Mouse (Mus musculus) layer of hippocampus, adult 11-12 months (tissue): ENCODE measurements at regions not wholly inside any gene's neighbourhood (a gene's known extent, or its start where the extent isn't known, plus 50 kb on each side); places are given as distances from the start of the nearest gene placed in this dataset.
"Not testable (repeated sequence)": the region's sequence is repeated elsewhere in the genome, so short reads cannot be mapped to it uniquely, and the experiment has no call there.

Source experiments
- DNase-seq: peaks from one replicate; pipeline ENCODE4 v3.0.0; 2022; ENCODE audit warnings: low spot score

DNA sequence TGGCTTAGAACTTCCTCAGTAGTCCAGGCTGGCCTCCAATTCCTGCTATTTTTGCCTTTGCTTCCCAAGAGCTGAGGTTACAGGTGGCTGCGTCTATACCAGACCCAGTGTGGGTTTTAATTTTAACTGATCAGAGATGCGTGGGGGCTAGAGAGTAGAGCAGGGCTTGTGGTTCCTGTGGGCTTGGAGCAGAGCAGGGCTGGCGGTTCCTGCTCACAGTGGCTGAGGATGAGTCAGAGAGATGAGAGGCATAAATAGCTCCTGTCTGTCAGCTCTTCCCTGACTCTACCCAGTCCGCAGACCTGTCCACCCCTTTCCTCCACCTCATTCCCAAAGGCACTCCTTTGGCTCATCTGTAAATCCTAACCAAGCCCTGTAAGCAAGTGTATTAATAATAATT, 304.8 kb downstream of the Abcc12 start:
- peak; percentile 20 for DNase-seq

DNA sequence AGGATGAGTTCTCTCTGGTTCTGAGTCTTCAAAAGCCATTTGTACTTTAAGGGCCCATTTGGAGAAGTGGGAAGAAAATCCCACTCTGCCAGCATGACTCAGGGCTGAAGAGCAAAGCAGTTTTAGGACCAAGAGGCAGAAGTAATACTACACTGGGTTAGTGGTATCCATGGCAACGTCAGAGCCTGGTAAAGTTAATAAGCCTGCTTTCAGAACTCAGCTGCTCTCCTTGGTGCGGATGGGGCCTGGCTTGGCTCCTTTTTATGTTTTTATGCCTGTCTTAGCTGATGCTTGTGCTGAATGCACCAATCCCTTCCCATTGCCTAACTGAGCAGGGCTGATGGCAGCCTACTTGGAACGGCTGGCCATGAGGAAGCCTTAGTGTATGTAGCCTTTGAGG, 306.7 kb downstream of the Abcc12 start:
- DNase-seq: peak; percentile 56

DNA sequence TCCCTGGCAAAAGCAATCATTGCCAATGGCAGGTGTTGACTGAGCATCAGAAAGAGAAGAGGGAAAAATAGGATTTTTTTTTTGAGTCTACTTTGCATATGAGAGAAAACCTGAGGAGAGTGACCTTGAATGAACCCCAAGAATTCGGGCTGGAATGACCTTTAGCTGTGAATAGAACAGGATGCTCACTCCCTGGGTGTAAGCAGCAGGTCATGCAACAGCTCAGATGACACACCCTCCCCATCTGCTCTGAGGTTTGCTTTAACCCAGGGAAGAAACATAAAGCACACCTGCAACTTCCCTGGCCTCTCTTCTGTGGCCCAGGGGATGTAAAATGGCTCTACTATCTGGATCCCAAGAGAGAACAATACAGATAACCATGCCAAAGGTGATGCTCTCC, 307.9 kb downstream of the Abcc12 start:
- no peak for DNase-seq

DNA sequence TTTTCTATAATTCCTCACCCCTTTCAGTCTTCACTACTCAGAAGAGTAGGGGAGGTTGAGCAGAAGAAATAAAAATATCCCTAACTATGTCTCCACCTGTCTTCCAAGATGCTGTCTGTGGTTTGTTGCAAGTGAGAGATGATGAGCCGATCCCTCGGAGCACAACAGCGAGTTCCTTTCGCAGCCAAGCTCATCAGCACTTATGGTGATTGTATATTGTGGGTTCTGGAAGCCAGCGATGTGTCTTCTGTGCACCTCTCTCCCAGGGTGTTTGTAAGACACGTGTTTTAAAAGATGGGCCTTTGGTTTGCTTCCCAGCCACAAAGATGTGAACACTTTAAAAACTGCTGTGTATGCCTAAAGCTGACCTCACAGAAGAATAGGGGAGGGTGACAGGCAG, 309.0 kb downstream of the Abcc12 start:
- no peak for DNase-seq

DNA sequence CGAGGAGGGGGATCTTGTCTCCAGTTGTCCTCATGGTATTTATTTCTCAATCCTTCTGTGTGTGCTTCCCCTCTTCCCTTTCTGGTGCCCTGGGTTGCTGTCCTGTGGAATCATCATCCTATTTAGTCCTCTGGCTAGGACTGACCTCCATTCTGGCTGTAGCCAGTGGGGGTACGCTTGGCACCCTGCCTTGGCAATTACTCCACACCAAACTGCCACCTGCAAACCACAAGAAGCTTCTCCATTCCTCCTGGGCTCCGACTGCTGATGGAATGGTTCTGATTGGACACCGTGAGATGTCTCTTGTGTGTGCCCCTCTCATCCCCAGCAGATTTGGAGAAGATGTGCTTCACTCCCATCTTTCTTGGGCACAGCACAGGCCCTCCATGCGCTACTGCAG, 322.5 kb downstream of the Abcc12 start:
- DNase-seq: no peak

DNA sequence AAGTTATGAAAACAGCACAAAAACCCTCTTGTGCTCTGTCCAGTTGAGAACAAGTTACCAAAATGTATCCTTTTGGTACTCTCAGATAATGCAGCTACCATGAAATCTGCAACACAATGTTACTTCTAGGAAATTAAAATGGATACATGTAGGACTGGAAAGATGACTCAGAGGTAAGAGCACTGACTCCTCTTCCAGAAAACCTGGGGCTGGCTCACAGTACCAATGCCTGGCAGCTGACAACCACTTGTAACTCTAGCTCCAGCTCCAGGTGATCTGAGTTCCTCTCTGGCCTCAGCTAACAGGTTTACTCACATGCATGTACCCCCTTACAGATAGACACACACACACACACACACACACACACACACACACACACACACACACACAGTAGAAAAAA, 325.1 kb downstream of the Abcc12 start:
- no peak for DNase-seq

DNA sequence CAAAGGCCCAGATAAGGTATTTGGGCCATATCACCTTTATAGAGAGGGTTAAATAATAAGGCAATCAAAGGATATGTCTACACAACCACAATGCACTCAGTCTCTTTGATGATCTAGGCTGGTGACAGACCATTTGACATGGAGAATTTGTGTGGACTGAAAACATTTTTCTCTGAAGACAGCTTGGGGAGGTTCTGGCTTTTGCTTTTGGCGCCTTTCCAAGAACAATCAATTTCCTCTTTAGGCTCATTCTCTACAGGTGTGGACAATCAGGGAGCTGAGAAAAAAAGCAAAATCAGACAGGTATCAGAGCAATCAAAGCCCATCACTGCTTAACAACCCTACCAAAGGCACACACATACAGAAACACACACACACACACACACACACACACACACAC, 325.8 kb downstream of the Abcc12 start:
- DNase-seq: no peak

DNA sequence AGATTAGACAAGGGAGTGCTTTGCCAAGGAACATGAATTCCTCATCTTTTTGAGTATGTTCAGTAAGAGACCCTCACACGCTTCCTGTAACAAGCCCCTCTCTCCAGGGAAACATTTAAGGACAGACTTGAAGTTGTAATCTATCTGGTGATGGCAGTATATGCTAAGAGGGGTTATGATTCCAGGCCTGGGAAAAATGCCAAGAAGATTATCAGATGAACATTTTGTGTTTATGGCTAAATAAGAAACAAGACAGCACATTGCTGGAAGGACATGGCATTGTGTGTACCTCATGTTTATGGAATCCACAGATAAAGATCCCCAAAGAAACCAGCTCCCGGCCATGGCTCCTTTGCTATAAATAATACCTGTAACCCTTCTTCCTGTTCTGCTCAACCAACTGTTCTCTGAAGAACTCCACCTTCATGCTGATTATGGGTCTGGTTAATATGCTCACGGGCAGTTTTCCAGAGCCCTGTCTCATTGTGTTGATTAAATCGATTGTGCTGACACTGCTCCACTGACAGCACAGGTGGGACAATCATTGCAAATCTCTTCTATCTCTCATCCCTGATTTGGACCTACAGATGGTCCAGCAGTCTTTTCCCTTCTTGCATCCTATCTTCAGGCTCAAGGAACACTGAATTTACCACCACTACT, 327.7 kb downstream of the Abcc12 start:
- DNase-seq: no peak

DNA sequence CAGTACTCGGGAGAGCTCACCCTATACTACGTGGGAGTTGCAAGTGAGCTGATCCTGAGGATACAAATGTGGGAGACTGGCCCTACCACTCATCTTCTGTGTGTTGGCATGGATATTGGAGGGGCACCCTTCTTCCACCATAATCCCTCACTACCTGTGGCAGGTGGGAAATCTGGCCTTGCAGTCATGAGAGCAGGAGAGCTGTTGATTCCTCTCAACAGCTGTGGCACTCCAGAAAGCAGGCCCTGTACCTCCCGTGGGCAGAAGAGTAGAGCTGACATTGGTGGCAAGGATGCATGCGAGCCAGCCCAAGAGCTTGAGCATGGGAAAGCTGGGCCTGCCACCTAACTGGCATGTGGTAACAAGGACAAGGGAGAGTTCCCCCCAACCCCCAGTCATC, 345.8 kb downstream of the Abcc12 start:
- no peak for DNase-seq

DNA sequence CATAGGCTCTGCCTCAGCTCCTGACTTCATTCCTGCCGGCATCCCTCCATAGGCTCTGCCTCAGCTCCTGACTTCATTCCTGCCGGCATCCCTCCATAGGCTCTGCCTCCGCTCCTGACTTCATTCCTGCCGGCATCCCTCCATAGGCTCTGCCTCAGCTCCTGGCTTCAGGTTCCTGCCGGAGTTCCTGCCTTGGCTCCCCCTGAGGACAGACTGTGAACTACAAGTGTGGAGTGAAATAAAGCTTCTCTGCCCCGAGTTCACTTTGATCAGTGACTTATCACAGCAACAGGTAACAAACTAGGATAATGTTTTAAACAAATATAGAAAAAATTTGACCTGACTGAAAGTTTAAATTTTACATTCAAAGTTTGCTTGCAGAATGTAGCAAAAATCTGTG, 348.5 kb downstream of the Abcc12 start:
- not testable (repeated sequence) for DNase-seq

DNA sequence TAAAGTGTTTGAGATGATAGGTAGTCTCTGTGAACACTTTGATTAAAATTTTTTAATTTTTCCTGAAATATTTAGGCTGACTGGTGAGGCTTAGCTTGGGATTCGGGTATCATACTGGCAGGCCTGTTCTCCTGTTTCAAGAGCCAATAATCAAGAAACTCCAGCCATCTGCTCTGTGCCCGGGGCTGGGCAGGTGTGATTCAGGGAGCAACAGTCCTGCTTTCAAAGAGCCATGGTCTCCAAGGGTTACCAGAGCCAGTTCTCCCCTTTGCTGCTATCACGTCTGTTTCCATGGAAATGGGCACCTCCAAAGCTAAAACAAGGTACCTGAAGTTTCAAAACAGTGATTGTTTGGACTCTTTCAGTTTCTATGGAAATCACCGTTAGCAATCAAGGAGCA, 355.6 kb downstream of the Abcc12 start:
- no peak for DNase-seq

DNA sequence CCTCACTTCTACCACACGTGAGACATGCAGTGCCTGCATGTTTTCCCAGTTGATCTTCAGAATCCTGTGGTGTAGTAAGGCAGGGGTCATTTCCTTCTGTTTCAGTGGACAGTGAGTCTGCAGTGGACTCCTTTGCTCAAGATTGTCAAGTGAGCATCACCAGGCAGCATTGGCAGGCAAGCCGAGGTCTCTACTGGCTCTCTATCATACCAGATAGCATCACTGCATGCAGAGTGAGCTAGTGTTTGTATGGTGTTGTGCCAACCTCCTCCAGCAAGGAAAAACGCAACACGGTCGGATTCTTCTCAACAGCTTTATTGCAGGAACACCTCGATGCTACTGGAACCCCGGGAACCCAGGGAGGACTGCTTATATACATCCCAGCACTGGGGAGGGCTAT, 357.8 kb downstream of the Abcc12 start:
- no peak for DNase-seq

DNA sequence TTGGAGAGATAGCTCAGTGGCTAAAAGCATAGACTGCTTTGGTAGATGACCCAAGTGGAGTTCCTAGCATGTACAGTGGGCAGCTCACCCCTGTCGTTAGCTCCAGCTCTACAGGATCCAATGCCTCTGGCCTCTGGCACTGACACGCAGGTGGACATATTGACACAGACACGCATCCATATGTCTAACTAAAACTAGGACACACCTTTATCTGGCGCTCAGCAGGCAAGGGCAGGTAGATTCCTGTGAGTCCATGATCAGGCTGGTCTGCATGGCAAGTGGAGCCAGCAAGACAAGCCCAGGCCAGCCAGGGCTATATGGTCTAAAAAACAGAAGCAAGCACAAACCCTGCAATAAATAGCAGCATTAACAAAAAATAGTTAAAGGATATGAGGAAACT, 358.3 kb downstream of the Abcc12 start:
- DNase-seq: no peak

DNA sequence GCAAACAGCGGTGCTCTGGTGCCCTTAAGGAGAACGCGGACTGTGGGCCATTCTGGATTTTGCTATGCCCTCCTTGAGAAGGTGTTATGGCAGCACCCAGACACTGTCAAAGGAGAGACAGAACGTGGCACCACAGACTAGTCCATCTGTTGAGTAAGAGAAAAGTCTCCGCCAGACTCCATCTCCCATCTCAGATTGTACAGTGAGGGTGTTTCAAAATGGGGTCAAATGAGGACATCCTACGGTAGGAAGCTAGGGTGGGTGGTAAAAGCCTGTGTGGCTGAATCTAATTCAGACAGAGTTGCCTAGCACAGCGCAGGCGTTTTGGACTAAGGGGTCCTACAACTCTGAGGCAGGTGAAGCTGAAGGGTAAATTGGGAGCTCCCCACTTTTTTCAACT, 366.1 kb downstream of the Abcc12 start:
- no peak for DNase-seq

DNA sequence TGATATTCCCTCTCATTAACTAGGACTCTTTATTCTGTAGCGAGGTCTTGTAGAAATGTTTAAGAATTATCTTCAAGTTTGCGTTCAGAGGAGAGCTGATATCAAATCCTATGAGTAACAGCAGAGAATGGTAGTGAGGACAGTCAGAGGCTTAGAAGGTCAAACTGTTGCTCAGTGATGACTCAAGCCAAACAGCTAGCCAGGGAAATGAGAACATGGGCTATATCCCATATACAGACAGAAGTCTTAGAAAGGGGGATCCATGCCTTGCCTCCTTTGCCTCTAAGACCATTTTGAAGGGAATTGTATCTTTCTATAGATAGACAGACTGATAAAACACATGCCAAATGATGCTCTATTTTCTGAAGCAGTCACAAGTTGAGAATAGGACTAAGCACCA, 368.0 kb downstream of the Abcc12 start:
- DNase-seq: no peak

DNA sequence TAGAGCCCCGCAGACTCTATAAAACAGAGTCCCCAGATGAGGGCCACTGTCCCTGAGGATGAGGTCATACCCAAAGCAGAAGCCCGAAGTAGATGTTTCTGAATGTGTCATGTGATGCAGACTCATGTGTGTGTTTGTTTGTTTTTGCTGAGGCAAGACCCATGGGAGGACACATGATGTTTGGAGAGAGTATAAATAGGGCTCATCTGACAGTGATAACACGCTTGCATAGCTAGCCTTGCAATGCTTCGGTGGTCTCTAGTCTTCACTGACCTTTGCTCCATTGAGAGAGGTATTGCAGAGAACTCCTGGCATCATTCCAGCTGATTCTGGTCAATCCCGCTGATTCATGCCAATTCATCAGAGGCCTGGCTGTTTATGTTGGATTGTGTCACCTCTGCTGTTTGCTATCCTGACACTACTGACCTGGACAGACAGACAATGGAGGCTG, 368.1 kb downstream of the Phkb start:
- DNase-seq: no peak

DNA sequence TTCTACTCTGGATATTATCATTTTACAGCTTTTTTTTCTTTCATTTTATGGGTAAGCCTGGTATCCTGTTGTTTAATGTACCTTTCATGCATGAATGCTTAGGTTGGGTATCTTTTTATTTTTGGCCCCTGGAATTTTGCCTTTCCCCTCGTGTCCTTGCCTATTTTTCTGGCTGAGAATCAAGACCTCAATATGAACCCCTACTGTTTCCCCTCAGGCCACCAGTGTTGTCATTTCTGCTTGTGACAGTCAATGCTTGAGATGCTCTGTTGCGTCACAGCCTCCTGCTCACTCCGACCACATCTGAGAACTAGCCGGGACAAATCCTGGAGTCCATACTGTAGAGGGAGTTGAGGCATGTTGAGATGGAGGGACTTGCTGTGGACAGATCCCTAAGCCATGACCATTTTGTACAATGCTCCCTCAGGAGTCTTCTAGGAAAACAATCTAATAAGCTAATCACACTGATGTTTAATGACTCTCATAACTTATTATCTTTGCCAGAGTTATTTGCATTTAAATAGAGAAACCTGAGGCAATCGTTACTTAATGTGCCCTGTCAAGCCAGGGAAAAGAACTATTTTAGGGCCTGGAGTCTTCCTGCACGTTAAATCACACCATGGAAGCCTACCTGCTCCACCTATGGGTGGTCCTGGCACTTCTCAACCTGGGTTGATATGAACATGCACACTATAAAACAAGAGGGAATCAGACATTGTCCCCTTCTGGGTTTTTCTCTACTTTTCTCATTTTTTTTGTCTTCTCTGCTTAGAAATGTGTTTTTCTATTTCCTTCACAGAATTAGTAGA, 363.9 kb downstream of the Phkb start:
- DNase-seq: no peak

DNA sequence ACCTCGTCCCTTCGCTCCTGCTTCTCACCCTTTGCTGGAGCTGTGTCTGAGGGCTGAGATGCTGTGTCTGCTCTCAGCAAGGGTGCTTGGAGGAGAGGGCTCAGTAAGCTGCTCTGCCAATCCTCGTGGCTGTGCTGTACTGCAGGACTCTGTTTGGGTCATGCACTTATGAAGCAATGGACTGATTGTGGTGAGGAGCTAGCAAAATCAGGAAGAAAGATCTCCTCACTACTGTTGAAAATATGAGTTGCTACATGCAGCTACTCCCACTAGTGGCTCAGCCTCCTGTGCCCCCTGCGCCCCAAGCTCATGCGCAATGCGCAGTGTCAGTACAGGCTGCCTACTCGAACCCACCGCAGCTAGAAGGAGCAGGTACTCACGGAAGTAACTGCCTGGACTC, 362.3 kb downstream of the Phkb start:
- no peak for DNase-seq

DNA sequence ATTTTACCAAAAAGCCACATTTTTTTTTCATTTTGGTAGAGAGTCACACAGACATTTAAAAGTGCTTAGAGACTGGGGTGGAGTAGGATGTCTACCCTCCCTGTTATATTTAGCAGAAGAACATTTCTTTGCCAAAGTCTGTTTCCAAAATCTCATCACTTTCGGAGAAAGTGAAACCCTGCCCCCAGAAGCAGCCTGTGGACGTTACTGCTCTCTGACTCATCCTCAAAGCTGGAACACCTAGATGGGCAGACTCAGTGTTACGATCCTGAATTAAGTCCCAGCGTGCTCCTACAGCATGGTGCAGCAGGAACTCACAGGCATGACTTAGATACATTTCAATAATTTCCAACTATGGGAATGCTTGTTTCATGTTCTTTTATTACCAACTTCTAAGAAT, 361.1 kb downstream of the Phkb start:
- no peak for DNase-seq

DNA sequence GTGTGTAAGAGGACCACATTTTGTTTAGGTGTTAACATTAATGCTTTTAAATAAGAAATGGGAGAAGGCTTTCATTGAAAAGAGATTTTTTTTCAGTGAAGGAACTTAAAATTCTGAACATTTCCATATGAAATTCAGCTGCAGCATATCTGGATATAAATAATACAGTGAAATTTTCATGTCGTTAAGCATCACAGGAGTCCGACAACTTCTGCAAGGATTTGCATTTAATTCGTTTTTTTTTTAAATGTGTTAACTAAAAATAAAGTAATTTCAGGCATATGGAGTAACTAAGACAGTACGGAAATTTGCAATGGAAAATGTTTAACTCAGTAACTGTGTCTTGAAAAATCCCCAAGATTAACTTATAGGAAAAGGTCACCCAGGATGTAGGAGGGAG, 351.5 kb downstream of the Phkb start:
- no peak for DNase-seq

DNA sequence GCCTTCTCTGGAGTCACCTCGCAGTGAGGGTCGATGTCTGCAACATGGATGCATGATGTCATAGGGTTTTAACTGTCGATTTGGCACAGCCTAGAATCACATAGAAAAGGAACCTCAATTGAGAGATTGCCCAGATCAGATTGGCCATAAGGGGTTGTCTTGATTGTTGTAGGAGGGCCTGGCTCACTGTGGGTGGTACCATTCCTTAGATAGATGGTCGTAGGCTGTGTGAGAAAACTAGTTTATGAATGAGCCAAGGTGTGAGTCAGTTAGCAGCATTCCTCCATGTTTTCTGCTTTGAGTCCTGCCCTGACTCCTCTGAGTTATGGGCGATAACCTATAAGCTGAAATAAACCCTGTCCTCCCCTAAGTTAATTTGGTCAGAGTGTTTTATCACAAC, 343.9 kb downstream of the Phkb start:
- no peak for DNase-seq

DNA sequence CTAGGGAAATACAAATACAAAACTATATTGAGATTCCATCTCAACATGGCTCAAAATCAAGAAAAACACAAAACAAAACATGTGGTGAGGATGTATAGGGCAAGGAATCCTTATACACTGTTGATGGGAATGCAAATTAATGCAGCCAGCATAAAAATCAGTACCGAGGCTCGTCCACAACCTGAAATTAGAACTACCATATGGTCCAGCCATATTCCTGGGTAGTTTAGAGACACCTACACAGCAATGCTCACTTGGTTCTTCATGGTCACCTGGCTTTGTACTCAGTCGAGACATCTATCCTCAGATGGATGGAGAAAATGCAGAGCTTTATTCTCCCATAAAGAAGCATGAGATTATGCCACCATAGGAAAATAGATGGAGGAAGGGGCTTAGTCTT, 340.0 kb downstream of the Phkb start:
- DNase-seq: no peak

DNA sequence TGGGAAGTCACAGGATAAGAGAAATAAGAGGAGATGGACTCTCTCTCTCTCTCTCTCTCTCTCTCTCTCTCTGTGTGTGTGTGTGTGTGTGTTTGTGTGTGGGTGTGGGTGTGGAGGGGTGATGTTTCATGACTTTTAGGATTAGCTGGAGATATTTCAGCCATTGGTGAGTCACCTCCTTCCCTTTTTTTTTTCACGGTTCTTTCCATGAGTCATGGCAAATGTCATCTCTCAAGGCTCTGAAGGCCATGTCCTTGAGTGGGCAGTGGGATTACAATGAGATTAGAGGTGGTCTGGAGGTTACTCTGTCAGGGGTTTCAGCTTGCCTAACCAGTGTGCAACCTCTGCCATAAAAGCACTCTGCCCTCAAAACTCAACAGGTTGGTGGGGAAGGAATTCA, 329.3 kb downstream of the Phkb start:
- DNase-seq: no peak

DNA sequence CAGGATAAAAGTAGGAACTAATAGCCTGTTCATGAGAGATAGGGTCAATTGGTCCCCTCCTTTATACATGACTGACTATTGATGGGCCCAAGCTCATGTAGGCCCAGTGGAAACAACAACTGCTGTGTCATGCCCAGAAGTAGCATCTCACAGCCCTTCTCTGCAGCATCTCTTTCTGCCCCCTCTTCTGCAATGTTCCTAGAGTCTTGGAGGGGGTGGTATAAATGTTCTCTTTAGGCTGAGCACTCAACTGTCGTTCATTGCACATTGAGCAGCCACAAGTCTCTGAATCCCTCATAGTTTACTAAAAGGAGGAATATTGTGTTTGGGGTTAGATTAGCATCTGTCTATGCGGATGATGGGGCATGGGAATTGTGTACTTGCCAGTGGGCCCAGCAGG, 324.1 kb downstream of the Phkb start:
- DNase-seq: no peak
